Comparison of ENCODE assay signal across 9 mouse cellular contexts in genomic region chr8:61265390-61265789, GRCm38 (mm10). TPM values are rescaled to one million over a fixed set of nuclear protein-coding genes. Genes with fewer than 3 reads are reported as not detected.
DNase-seq lines count a peak whose midpoint lies in the region; ATAC-seq lines count a peak whose summit lies in the region.
"Had no signal": no experiment of that assay in that cellular context is flagged by ENCODE, and none has a peak within 500 bp of the region (broad histone marks: within the 10 kb centered on the region; RNA-seq: fewer than 3 reads in every experiment).

No protein-coding gene starts in this region.

- no peak overlapping the region for H3K9ac ChIP-seq in kidney, embryonic 16.5 days (replicated peaks; ENCODE audit: low read length)
- H3K9ac ChIP-seq in embryonic facial prominence, embryonic 15.5 days = no peak overlapping the region
- H3K9ac ChIP-seq: midbrain, embryonic 12.5 days had no signal

- WGBS in kidney, embryonic 16.5 days = 53% methylated on average over 5 of the region's 5 CpGs
- WGBS in embryonic facial prominence, embryonic 15.5 days = 47% methylated on average over 5 of the region's 5 CpGs

- H3K4me3 ChIP-seq in kidney, embryonic 16.5 days (ENCODE audit: low read length) = no peak overlapping the region
- H3K4me3 ChIP-seq in embryonic facial prominence, embryonic 15.5 days (replicated peaks) = no peak overlapping the region
- H3K4me3 ChIP-seq: midbrain, embryonic 12.5 days had no signal

- H3K27ac ChIP-seq in kidney, embryonic 16.5 days (ENCODE audit: low read length) = no peak overlapping the region; the same call in 1 of the 2 replicates
- H3K27ac ChIP-seq in embryonic facial prominence, embryonic 15.5 days (replicated peaks) = peak overlapping the region; percentile 70
- H3K27ac ChIP-seq: midbrain, embryonic 12.5 days had no signal

- H3K9me3 ChIP-seq in kidney, embryonic 16.5 days (ENCODE audit: low read length) = no peaks in the 10 kb centered on the region
- H3K9me3 ChIP-seq in embryonic facial prominence, embryonic 15.5 days (replicated peaks) = no peaks in the 10 kb centered on the region
- H3K9me3 ChIP-seq: midbrain, embryonic 12.5 days had no signal

- H3K4me2 ChIP-seq in kidney, embryonic 16.5 days (replicated peaks; ENCODE audit: low read depth, low read length) = no peak overlapping the region
- no peak overlapping the region for H3K4me2 ChIP-seq in embryonic facial prominence, embryonic 15.5 days (replicated peaks)
- H3K4me2 ChIP-seq: midbrain, embryonic 12.5 days had no signal

- no peak for ATAC-seq in kidney, embryonic 16.5 days (ENCODE audit: low FRiP score, low TSS enrichment)
- no peak; the same call in 1 of the 2 replicates for ATAC-seq in embryonic facial prominence, embryonic 15.5 days (ENCODE audit: insufficient number of reproducible peaks, low FRiP score, low TSS enrichment, low read depth)

- H3K27me3 ChIP-seq in kidney, embryonic 16.5 days (ENCODE audit: insufficient read depth, low read length) = no peaks in the 10 kb centered on the region
- H3K27me3 ChIP-seq in embryonic facial prominence, embryonic 15.5 days = no peaks in the 10 kb centered on the region
- H3K27me3 ChIP-seq: midbrain, embryonic 12.5 days had no signal

- DNase-seq in kidney, adult 11 months = peak; percentile 55
- DNase-seq in Muller cell, postnatal 12 days (ENCODE audit: inconsistent ontology term) = peak; percentile 69
- peak; percentile 86 for DNase-seq in kidney, postnatal 14 days
- DNase-seq in right cerebral cortex, postnatal 10 days (ENCODE audit: low spot score in 2 of 2) = peak; percentile 56 to 66
- no peak for DNase-seq in spleen, adult 12 weeks (ENCODE audit: low spot score)
- no peak for DNase-seq in cerebellum, adult 9-10 months

- peaks cover 32% of the 10 kb centered on the region for H3K4me1 ChIP-seq in kidney, embryonic 16.5 days (ENCODE audit: insufficient read depth, low read length)
- H3K4me1 ChIP-seq in embryonic facial prominence, embryonic 15.5 days = peaks cover 26% of the 10 kb centered on the region

- no peaks in the 10 kb centered on the region for H3K36me3 ChIP-seq in kidney, embryonic 16.5 days (ENCODE audit: insufficient read depth, low read length)
- H3K36me3 ChIP-seq in embryonic facial prominence, embryonic 15.5 days = no peaks in the 10 kb centered on the region
- H3K36me3 ChIP-seq: midbrain, embryonic 12.5 days had no signal

RNA-seq across cellular contexts. Expression of gene Sh3rf1, which starts 41.7 kb away (rescaled TPM):
- polyA plus RNA-seq in kidney, embryonic 16.5 days (2015; fragmentation: Nextera tagmentation; extraction: Ambion mirVana) = 23.3 and 26.7 TPM in 2 replicates
- polyA plus RNA-seq in embryonic facial prominence, embryonic 15.5 days (2015; fragmentation: Nextera tagmentation; extraction: Ambion mirVana) = 12.2 and 13.0 TPM in 2 replicates

Comparison
In these comparisons a context has a peak if more than half of its experiments do, and no peak if none do; other contexts are left out.
1. DNase-seq: peak in kidney, adult 11 months (single experiment), Muller cell, postnatal 12 days (single experiment), kidney, postnatal 14 days (single experiment) and right cerebral cortex, postnatal 10 days (2 of 2); none in spleen, adult 12 weeks (single experiment) and cerebellum, adult 9-10 months (single experiment).